Mouse (Mus musculus) lung, adult 18-20 months (tissue): ENCODE data around the gene Gm14862.

Experiments
- DNase-seq, 2 experiments: peaks; one replicate each; pipeline ENCODE4 v3.0.0; 2022; ENCODE audit warnings: mixed read lengths in 2 of 2

Gene Gm14862

DNA sequence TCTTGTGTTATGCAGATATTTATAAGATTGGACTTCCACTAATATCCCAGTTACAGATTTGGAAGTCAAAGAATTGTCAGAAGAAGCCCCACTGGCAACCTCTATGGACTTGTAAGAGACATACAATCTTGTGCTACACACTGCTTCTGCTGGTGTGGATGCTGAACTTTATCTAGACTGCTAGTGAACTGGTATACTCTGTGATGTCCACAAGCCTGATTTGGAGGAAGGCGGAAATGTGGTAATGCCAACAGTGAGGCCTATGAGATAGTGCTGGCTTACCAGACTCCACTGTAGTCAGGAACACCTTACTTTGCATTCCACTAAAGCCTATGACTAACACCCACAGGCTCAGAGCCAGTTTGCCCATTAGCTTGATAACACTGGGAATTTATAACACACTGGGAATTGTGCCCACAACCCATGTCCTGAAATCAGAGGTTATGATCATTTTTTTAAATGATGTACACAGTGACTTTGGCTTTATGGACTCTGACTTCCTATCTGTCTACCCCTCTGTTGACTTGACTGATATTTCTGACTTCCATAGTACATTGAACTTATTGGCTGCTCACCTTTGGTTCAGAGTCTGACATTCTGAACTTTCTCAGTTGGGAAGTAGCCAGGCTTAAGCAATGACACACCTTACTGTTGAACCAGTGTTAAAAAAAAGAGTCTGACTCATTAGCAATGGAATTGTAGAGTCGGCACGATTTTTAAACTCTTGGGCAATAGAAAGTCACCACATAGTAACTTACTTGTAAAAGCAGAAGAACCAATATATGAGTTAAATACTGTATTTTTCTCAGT lies 34.1 kb downstream of the Gm14862 start:
- peak in 1 of 2 experiments; percentile 18 for DNase-seq

DNA sequence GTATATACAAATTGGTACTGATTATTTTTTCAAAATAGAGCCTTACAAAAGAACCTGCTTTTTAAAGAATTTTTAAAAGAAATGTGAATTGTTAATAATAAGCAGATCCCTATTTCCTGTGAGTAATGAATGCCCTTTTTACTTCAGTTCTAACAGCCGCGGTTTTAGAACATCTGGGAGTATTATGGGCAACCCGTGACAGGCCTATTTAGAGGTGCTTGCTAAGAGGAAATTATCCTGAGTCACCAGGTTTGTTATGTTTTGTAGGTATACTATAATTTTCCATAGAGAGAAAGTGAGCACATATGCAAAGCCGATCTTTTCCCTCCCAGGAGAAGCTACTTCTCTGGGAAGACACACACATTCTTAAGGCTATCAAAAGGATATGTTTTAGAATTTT lies 35.0 kb downstream of the Gm14862 start:
- no peak for DNase-seq

DNA sequence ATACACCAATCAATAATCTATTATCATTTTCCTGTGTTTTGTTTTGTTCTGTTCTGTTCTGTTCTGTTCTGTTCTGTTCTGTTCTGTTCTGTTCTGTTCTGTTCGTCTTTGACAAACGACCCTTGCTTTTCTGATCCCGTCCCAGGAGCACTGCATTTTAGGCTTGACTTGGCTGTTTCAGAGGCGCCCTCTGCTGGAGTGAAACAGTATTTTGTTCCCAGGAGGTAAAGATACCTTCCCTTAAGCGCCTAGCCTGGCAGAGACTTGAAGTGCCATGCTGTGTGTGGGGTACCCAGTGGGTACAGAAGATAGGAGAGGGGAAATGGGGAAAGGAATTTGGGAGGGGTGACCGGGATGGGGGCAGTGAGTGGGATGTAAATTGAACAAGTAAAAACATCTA lies 35.5 kb downstream of the Gm14862 start:
- DNase-seq = peak; percentile 16 to 35

DNA sequence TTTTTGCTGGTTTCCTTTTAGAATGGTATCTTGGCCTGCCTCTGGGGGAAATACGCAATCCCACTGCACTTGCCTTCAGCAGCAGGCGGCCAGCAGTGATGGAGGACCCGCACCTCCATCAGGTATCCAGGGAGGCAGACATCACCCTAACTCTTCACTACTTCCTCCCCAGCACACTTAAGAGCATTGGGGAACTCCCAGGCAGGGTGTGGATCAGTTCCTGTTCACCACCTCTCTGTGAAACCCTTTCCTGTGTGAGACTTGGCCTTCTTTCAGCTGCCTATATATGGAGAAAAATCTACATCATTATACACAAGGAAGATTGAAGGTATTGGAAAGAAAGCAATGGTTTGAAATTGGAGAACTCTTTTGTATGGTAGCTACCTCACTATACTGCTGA lies 37.1 kb downstream of the Gm14862 start:
- no peak for DNase-seq

DNA sequence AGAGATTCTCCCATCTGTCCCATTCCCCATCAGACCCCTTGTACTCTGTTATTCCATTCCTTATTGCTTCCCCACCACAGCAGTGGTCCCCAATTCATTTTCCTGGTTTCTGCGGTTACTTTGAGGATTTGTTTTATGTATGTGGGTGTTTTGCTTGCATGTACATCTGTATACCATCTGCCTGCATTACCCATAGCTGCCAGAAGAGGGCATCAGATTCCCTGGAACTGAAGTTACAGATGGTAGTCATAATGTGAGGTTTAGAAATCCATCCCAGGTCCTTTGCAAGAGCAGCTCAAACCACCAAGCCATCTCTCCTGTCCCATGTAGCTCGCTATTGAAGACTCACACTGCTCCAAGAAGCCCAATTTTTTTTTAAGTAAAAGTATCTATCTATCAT lies 40.5 kb downstream of the Gm14862 start:
- no peak for DNase-seq

DNA sequence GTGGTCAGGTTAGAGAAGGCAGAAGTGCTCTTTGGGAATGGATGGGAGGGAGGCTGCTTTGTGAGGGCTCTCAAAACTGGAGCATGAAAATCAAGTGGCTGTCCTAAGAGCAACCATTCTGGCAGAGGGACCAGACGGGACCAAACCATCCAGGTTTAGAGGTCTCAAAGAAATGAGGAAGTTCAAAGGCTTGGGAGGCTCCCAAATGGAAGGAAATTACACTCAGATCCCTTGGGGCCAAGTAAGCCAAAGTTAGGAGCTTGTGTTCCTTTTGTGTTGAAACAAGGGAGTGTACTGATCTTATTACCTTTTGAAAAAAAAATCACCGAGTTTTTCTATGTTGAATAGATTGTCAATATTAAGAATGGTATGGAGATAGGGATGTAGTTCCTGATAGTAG lies 51.6 kb downstream of the Gm14862 start:
- DNase-seq = no peak

DNA sequence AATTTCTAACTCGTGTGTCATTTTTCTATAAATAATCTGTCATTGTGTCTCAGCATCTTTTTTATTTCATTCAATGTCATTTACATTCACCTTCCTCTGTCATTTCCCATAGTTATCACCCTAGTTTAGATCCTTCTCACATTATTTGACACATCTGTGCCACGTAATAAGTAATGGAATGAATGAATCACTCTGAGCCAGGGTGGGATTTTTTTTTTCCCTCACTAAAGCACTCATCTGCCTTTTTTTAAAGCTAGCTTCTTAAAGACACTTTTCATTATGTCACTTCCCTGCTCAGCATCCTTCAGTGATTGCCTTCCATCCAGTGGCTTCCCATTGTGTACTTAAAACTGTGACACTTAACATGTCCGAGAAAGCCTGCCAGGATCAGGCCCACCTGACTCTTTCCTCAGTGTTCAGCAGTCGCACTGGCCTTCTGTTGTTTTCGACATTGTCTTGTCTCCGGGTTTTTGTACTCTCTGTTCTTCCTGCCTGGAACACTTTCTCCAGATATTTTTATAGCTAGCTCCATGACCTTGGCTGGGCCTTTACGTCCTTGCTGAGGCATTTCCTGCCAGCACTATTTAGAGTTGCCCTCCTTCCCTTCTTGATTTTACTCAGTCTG lies 53.8 kb downstream of the Gm14862 start:
- DNase-seq = no peak

DNA sequence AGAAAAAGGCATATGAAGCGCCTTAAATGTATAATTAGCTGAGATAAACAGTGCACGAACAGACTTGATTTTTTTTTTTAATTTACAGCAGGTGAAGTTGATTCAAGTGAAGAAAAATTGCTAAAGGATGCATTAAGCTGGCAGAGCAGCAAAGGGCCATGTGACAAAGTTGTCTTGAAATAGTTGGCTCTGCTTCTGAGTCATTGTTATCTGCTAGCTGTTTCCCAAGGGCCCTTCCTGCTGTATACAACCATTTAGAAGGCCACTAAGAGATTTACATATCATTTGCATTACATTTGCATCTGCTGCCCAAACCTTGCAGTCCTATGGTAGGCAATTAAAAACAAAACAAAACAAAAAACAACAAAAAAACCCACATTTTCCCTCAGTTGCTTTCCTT lies 54.7 kb downstream of the Gm14862 start:
- DNase-seq = no peak
